Mouse (Mus musculus) CD4-positive, CD25-positive, alpha-beta regulatory T cell, adult 4 months (primary cell): ENCODE results near the gene Ksr1. TPM values are rescaled to one million over a fixed set of nuclear protein-coding genes. Genes with fewer than 3 reads are reported as not detected.
A peak's percentile ranks its signal among the peaks of the same experiment; 100 is the strongest.

Source experiments
- ATAC-seq: one replicate; pipeline ENCODE4 v1.8.0; 2017
- polyA plus RNA-seq, 2 experiments: library from polyadenylated mRNA; unstranded; fragments of 100-300 nt; shearing (Covaris generic); gene quantifications; one replicate each; pipeline ENCODE4 v1.2.1; 2017

Ksr1 gene
- polyA plus RNA-seq, 2 experiments from 2014 or later, result 2.5 to 4.1 TPM

DNA sequence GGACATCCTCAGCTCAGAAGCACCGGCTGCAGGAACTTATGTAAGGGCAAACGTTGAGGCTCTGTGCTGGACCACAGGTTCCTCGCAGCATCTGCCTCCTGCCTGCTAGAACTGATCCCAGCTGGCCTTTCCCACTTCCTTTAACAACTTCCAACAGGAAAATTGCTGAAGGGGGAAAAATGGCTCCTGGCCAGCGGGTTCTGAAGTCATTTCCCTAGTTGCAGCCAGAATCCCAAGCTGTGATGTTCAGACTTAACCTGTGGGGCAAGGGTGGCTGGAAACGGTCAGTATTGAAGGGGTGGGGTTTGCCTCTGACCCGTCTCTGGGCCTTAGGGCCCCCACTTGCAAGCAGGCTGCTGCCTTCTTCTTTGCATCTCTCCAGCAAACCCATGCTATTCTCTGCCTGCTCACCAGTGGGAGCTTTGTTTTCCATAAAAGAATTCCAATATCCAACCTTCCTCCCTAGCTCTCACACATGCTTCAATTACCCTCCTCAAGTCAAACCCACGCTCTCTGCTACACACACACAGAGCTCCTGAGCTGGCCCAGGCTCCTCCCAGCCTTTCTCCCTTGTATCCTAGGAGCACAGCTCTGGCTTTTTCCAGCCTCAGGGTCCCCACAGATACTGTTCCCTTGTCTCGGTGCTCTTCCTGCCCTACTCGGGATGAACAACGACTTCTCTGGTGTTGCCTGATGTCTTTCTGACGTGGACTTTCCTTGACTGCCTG lies 80.6 kb downstream of the Ksr1 start:
- no peak for ATAC-seq

- ATAC-seq, result no peak
Observed at GRCm38 (mm10) chr11:79064311-79064710, 81.9 kb downstream of the Ksr1 start.

DNA sequence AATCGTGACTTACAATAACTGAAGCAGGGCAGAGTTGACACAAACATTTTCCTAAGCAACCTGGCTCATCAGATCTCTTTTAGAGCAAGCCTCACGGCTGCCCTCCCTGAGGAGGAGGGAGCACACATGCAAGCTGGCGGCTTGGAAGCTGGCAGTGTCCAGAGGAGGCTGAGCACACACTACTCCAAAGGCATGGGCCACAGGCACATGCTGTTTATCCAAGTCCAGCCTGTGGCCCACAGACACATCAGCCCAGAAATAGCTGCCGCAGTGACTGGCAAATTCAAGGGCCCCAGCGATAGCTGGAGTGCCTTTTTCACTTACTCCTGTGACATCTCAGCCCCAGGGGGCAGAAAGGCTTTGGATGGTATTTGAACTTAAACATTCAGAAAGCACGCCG lies 82.6 kb downstream of the Ksr1 start:
- ATAC-seq, result no peak

GRCm38 (mm10) chr11:79062897-79063296 lies 83.3 kb downstream of the Ksr1 start:
- no peak for ATAC-seq

GRCm38 (mm10) chr11:79061839-79062238 lies 84.4 kb downstream of the Ksr1 start:
- no peak for ATAC-seq

DNA sequence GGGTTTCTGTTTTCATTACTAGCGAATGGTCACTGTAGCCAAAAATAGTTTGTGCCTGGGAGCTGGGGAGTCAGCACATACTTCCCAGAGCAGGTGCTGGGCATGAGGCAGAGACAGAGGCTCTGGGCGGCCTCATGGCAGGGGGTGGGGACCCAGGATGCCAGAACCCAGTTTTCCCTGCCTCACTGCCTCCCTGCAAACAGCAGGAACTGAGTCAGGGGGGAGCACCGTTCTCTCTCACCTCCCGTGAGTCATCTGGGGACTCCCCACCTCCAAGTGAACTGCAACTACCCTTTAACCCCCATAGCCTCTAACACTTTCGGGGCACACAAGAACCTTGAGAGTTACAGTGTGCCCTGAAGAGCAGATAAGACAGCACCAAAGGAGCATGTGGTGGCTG lies 86.4 kb downstream of the Ksr1 start:
- peak; percentile 84 for ATAC-seq

GRCm38 (mm10) chr11:79059062-79059461 lies 87.1 kb downstream of the Ksr1 start:
- ATAC-seq, result no peak

GRCm38 (mm10) chr11:79058610-79059009 lies 87.6 kb downstream of the Ksr1 start:
- no peak for ATAC-seq

- ATAC-seq, result no peak
Observed at GRCm38 (mm10) chr11:79057809-79058208, 88.4 kb downstream of the Ksr1 start.

GRCm38 (mm10) chr11:79056891-79057290 lies 89.3 kb downstream of the Ksr1 start:
- ATAC-seq, result no peak

GRCm38 (mm10) chr11:79056027-79056426 lies 90.2 kb downstream of the Ksr1 start:
- no peak for ATAC-seq

DNA sequence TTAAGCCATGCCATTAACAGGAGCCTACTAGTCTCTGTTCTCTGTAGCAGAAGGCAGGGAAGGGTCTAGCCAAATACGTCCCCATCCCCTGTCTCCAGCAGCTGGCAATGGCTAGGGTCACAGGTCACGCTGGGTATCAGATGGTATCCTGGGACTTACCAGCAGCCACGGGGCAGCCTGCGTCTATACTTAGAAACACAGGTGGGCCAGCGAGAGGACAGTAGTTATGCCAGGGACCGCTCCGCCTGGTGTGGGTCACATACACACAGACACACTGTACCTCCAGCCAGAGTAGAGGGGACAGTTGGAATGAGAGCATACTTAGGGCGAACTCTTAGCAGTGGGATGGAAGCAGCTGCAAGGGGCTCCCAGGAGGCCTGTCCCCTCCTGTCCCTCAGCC lies 91.0 kb downstream of the Ksr1 start:
- ATAC-seq, result no peak

DNA sequence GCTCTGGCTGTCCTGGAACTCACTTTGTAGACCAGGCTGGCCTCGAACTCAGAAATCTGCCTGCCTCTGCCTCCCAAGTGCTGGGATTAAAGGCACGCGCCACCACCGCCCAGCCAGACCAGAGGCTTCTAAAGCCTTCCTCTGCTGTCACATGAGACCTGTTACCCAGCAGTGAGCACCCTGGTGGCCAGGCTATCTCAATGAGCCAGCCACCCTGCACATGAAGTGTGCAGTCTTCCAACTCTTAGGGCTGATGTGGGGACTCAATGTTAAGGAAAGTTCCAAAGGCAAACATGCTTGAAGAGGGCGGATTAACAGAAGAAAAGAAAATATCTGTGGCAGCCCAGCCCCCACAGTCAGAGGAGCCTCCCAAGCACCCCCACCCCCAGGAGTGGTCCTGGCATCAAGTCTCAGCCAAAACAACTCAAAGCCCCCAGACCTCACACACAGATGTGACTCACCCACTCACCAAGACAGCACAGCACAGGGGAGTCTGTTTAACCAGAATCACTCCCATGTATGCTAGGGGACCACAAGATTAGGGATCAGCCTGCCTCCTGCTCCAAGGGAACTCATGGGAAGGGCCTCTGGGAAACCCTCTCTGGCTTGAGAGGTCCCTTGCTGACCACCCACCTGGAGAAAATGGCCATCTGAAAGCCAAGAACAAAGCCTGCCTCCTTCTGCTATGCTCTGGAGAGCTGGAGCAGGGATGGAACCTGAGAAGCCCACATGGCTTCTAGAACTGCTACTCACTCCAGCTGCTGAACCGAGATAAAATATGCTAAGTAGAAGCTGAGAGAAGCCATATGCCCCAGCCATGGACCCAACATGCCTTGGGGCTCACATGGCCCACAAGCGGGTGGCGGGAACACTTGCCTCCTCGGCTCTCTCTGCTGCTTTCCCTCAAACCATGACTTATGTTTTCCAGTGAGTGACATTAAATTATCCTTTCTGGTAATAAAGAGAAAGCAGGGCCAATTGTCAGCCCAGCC lies 91.8 kb downstream of the Ksr1 start:
- no peak for ATAC-seq

DNA sequence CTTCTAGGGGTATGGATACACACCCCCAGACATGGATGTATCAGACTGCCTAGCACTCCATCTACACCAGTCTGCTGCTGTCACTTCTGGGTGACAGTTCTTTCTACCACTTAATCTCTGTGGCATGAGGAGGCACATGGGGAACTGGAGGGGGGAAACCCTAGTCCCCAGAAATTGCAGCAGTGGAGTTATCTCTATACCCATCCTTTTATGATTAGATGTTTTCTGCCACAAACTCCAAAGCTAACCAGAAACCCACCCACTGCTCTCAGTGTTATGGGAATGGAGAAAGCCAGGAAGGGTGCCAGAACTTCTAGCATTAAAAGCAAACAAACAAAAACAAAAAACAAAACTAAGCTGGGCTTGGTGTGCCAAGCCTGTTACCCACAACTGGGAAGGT lies 92.8 kb downstream of the Ksr1 start:
- ATAC-seq, result no peak

DNA sequence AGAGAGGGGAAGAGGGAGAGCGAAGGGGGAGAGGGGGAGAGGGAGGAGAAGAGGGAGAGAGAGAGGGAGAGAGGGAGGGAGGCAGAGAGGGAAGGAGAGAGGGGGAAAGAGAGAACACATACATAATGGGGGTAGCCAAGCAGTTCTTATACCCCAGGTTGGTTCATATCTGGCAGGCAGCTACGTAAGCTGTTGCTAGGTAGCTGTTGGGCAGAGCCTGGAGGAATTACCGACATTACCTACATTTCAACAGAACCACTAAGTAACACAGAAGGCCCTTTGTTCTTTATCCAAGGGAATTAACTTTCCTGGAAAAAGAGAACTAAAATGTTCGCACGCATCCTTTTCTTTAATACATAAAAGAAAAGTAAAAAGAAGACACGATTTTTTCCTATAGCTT lies 93.4 kb downstream of the Ksr1 start:
- ATAC-seq, result no peak

- ATAC-seq, result no peak
Observed at GRCm38 (mm10) chr11:79051522-79051921, 94.7 kb downstream of the Ksr1 start.

DNA sequence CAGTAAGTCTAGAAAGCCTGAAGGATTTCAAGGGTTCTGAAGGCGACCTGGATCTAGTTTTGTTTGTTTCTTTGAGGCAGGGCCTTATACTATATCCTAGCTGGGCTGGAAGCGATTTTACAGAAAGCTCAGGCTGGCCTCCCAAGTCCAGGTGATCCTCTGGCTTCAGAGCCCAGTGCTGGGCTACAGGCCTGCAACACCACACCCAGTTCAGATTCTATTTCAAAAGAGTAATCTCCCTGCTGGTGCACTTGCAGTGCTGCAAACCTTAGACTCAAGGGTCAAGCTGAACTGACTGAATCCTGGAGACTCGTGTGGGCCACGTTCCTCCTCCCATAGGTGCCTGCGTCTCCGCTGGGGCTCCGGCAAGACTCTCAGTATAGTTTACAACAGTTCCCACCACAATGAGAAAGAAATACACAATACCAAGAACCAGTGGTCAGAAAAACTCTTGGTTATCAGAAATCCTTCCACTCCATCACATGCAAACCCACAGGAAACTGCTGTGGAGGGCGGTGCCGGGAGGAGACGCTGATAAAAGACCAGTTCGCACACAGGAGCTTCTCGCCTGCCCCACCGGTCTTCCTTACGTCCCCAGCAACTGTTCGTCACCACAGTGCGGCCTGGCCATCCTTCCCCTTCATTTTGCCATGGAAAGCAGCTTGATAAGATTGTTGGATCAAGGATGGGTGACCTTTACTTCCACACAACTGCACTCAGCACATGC lies 95.3 kb downstream of the Ksr1 start:
- no peak for ATAC-seq

GRCm38 (mm10) chr11:79048906-79049305 lies 97.3 kb downstream of the Ksr1 start:
- no peak for ATAC-seq

DNA sequence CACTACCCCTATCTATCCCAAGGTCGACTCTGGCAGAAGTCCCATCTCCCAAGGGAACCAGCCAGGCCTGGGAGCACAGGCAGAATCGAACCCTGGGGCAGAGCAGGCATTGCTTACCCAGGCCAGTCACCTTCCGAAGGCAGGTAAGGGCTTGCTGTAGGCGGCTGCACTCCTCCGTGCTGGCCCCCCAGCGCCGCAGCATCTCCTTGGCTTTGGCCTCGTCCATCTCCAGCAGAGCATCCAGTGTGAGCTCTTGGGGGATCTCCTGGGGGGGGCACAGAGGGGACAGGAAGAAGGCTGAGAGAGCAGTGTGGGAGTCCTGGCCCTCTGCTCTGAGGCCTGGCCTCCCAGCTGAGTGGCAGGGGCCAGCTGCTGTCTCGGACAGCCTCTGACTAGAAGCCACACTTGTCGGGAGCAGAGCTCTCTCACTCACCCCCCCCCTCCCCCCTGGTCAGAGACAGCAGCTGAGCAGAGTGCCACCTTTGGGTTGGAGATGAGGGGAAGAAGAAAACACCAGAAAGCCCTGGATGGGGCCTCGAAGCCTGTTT lies 99.0 kb downstream of the Ksr1 start:
- ATAC-seq, result no peak

DNA sequence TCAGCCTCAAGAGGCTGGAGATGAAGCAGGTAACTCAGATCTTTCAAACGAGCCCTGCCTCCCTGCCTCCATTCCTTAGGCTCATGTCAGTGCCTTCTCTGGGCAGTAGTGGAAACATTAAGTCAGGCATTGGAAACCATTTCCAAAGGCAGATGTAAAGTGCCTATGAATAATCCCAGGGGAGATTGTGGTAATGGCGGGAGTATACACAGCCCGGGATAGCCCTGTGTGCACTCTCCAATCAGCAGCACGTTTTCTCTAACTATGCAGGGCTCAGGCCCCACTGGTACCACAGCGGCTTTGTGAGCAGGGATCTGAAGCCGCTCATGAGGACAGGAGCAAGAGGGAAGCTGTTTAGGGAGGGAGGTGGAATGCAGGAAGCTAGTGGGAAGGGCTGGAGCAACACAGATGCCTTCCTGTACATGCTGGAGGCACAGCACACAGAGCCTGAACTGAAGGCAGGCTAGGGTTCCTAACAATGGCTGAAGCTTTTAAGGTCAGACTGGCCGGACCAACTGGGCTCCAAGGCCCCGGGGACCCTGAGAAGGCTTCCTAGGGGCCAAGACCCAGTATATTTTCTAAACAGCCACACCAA lies 99.5 kb downstream of the Ksr1 start:
- ATAC-seq, result no peak

DNA sequence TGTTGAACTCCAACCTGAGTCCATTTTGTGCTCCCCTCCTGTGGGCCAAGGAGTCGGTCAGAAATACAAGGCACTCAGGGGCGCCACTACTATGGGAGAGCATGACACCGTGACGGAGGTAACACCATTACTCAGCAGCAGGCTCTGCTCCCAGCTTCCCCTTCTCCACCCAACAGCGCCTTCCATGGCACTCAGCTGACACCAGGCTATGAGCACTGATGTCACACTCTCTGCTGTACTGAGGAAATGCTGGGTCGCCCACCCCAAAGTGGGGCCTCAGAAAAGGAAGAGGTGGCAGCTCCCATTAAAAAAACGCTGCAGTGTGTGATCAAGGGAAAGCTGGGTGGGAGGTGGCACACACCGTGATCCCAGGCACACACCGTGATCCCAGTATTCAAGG lies 101.0 kb downstream of the Ksr1 start:
- no peak for ATAC-seq

GRCm38 (mm10) chr11:79044798-79045197 lies 101.4 kb downstream of the Ksr1 start:
- ATAC-seq, result no peak
